Mouse (Mus musculus) brown adipose tissue, adult 24 weeks (tissue): Measurements from ENCODE around the gene Slc36a4. TPM values are rescaled to one million over a fixed set of nuclear protein-coding genes. Genes with fewer than 3 reads are reported as not detected.

Experiments used
- H3K27ac ChIP-seq: fragments of 200-500 bp; replicated peaks from 2 replicates; pipeline ENCODE4 v1.5.1; 2012; ENCODE audit warnings: low read depth, mild to moderate bottlenecking, low read length
- H3K4me1 ChIP-seq: fragments of 200-500 bp; 2 replicates; pipeline ENCODE4 v1.6.1; 2012; ENCODE audit warnings: low read length, mixed read lengths; ENCODE audit not compliant: control insufficient read depth, insufficient read depth, insufficient read length
- H3K4me3 ChIP-seq: fragments of 200-500 bp; 2 replicates; pipeline ENCODE4 v1.5.1; 2012; ENCODE audit warnings: low read depth, mild to moderate bottlenecking, low read length, moderate library complexity; ENCODE audit not compliant: insufficient read depth
- polyA plus RNA-seq: library from polyadenylated mRNA; stranded (reverse); fragments of >200 nt; gene quantifications from 2 replicates; pipeline ENCODE4 v1.2.4, GENCODE M21; 2012; ENCODE audit not compliant: missing spikeins, insufficient read depth, insufficient read length

Gene Slc36a4
- polyA plus RNA-seq, 1 experiment: 5.8 TPM

- Histone ChIP-seq H3K4me3 (no peak overlapping the region), H3K27ac (no peak overlapping the region), H3K4me1 (no peaks in the 10 kb centered on the region)
Measured at GRCm38 (mm10) chr9:15715193-15715989, 5.9 kb downstream of the Slc36a4 start.

- H3K4me1 ChIP-seq: no peaks in the 10 kb centered on the region
- no peak overlapping the region for H3K4me3 ChIP-seq
- no peak overlapping the region for H3K27ac ChIP-seq
Measured at GRCm38 (mm10) chr9:15717363-15717762, 7.8 kb downstream of the Slc36a4 start.

GRCm38 (mm10) chr9:15718295-15718694 is 8.8 kb downstream of the Slc36a4 start:
- no peaks in the 10 kb centered on the region for H3K4me1 ChIP-seq
- H3K27ac ChIP-seq: no peak overlapping the region
- no peak overlapping the region for H3K4me3 ChIP-seq

DNA sequence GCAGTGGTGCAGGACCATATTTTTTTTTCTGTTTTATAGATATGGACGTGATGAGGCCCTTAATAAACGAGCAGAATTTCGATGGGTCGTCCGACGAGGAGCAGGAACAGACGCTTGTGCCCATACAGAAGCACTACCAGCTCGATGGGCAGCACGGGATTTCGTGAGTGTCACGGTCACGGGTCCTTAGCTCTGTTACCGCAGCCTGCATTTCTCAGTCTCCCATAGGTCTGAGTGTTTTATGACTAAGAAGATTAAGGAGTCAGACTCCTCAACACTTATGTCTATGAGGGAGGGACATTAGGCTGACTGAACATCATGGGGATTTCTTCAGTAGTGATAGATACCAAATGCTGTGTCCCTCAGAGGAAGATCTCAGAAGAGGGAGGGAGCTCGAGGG is 10.1 kb downstream of the Slc36a4 start:
- H3K4me3 ChIP-seq: no peak overlapping the region
- H3K27ac ChIP-seq: no peak overlapping the region
- no peaks in the 10 kb centered on the region for H3K4me1 ChIP-seq

DNA sequence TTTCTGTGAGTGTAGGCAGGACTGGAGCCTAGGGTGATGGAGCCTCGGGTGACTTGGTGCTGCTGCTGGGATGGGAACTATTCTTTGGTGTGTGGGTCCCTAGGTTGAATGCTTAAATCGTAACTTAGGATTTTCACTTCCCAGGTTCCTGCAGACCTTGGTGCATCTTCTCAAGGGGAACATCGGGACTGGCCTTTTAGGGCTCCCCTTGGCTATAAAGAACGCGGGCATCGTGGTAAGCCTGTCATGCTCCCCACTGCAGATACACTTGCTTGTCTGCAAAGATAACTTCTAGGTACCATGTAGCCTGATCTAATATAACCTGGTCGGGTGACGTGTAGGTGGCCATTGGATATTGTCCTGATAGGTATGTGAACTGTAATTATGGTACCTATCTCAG is 11.0 kb downstream of the Slc36a4 start:
- no peak overlapping the region for H3K27ac ChIP-seq
- no peaks in the 10 kb centered on the region for H3K4me1 ChIP-seq
- no peak overlapping the region for H3K4me3 ChIP-seq

DNA sequence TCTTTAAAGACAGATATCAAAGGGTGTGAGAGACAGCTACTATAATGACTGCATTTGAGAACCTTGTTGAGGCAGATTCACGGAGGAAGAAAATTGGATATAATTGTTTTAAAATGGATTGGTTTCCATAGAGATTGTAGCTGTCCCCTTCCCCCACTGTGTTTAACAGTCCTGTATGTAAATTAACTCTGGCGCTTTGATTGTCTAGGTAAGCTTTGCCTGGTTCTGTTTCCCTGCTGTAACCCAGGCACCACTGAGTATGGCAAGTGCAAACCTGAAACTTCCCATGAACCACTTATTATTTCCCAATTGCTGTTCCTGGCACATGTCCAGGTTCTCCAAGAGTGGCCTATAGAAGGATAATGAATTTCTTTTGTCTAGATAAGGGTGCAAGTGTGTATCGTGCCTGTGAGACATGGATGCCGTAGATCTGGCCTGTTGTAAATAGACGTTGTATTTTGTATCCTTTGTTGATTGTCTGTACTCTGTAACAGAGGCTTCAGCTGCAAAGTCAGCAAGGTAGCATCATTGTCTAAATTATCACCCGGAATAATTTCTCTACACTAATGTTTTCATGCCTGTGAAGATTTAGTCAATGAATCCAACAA is 11.8 kb downstream of the Slc36a4 start:
- Histone ChIP-seq H3K27ac (no peak overlapping the region), H3K4me3 (no peak overlapping the region), H3K4me1 (no peaks in the 10 kb centered on the region)

DNA sequence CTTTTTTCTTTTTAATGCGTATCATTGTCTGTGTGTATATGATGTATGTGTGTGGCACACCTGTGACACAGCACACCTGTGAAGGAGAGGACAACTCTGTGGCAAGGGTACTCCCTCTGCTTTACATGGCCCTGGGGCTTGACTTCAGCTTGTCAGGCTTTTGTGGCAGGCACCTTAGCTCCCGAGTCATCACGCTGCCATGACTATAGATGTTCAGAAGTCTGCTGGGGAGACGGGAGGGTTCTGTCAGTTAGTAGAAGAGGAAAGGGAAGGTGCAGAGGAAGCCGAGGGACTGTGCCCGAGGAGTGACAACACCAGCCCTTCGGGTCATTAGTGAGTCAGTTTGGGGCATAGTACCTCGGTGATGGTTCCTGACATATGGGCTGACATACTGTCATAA is 13.0 kb downstream of the Slc36a4 start:
- H3K4me3 ChIP-seq: no peak overlapping the region
- no peak overlapping the region for H3K27ac ChIP-seq
- no peaks in the 10 kb centered on the region for H3K4me1 ChIP-seq

DNA sequence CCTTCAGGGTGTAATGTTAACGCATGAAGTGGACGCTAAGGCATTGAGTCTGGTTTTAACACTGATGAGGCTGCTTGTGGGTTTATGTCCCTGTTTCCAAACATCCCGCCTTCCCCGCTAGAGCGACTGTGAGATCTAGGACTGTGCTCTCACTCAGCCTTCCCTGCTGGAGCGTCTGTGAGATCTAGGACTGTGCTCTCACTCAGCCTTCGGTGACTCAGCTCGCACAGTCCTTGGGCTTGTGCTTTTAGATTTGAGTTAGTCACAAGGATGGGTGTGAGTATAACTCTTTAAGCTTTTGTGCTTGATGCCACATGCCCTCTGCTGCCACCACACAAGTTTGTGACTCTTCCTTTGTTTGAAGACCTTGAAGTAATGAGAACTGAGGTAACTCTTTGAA is 17.6 kb downstream of the Slc36a4 start:
- no peaks in the 10 kb centered on the region for H3K4me1 ChIP-seq
- H3K27ac ChIP-seq: no peak overlapping the region
- H3K4me3 ChIP-seq: no peak overlapping the region

DNA sequence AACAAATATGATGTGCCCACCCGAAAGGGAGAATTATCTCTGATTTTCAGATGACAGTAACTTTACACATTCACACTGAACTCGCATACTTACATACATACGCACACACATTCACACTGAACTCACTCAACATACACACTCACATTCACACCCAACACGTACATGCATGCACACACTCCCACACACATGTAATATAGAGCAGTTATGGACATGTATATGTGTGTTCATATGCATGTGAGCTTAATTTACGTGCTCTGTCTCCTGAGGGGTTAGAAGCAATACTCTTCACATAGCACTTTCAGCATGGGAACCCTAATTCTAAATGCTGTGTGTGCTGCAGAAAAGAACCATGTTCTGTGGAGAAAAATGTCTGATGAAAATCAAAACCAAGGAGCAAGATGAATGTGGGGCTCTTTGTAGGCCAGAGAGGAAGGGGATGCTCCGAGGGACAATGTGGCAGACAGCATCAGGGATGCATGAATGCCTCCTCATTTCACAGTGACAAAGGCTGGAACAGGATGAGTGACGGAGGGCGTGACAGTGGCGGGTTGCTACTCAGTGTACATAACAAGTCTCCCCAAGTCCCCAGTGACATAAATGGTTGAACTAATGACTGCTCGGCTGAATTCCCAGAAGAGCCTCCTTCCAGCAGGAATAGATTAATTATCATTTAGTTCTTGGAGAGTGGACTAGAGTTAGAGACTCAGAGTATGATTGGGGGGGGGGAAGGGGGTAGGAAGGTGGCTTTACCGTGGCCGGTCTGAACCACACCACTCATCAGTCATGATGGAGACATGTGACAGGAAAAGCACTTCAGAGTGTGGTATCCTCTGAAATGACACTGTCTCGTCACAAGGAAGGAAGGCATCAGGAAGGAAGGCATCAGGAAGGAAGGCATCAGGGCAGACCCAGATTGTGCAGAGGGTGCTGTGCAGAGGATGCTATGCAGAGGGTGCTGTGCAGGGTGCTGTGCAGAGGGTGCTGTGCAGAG is 22.5 kb downstream of the Slc36a4 start:
- Histone ChIP-seq H3K4me3 (no peak overlapping the region), H3K4me1 (no peaks in the 10 kb centered on the region)

DNA sequence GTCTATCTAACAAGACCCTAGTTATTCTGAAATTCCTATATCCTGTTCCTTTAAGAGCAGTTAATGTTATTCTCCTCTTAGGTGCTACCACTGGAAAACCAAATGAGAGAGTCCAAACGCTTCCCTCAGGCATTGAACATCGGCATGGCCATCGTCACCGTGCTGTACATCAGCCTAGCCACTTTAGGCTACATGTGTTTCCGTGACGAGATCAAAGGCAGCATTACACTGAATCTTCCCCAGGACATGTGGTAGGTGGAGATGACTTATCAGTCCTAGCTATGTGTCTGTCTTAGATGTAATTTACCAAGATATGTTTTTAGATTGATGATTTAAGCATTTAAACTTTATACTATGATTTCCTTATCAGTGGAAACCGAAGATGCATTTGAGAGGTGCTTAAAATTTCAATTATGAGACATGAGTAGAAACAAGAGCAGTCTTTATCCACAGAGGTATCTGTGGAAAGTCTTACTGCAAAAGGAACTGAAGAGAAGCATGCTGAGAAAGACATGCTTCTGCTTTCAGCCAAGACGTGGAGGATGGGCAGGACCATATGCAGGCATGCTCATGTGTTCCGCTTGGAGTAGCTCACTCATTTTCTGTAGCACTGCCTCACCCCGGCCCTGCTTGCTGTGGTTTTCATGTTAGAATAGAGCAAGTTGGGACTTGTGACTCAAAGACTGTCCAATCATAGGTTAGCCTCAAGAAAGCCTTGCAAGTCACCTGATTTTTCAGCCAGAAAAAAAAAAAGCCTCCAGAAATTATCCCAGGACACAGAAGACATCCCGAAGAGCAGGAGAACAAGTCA is 24.7 kb downstream of the Slc36a4 start:
- H3K27ac ChIP-seq: no peak overlapping the region
- H3K4me1 ChIP-seq: no peaks in the 10 kb centered on the region
- no peak overlapping the region for H3K4me3 ChIP-seq

More for the DNA sequence above, 22.5 kb downstream of the Slc36a4 start:
- no peak overlapping the region for H3K27ac ChIP-seq

DNA sequence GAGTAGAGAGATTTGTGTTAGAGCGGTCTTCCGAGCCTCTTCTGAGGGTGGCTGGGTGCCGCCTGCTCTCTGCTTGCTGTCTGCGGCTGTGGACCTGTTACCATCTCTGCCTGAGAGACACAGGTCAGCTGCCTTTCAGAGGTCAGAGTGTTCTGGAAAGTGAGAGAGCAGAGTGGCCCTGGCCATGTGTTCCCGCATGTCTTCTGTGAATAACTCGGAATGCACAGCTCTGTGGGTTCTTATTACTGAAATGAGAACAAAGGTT is 25.3 kb downstream of the Slc36a4 start:
- Histone ChIP-seq H3K4me1 (no peaks in the 10 kb centered on the region), H3K27ac (no peak overlapping the region), H3K4me3 (no peak overlapping the region)

GRCm38 (mm10) chr9:15737522-15737921 is 28.0 kb downstream of the Slc36a4 start:
- Histone ChIP-seq H3K4me1 (no peaks in the 10 kb centered on the region), H3K27ac (no peak overlapping the region), H3K4me3 (no peak overlapping the region)

DNA sequence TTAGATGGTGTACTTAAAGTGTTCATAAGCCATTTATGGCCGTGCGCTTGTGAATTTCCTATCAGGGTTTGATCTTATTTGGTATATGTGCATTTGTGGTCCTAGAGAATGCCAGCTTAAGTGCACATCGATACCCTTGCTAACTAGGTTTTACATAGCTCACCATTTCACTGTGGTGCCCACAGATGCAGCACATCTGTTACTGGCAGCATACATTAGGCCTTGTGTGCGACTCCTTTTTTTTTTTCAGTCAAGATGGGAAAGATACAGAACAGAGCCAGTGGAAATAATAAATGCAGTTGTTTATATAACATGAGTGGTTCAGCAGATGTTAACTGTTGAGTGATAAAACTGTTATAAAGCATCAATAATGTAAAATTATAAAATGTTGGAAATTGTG is 31.9 kb downstream of the Slc36a4 start:
- no peaks in the 10 kb centered on the region for H3K4me1 ChIP-seq
- no peak overlapping the region for H3K4me3 ChIP-seq
- H3K27ac ChIP-seq: no peak overlapping the region

GRCm38 (mm10) chr9:15741931-15742330 is 32.4 kb downstream of the Slc36a4 start:
- Histone ChIP-seq H3K27ac (no peak overlapping the region), H3K4me1 (no peaks in the 10 kb centered on the region), H3K4me3 (no peak overlapping the region)
